Comparison of ENCODE assay signal across 8 mouse cellular contexts in the genomic region with DNA sequence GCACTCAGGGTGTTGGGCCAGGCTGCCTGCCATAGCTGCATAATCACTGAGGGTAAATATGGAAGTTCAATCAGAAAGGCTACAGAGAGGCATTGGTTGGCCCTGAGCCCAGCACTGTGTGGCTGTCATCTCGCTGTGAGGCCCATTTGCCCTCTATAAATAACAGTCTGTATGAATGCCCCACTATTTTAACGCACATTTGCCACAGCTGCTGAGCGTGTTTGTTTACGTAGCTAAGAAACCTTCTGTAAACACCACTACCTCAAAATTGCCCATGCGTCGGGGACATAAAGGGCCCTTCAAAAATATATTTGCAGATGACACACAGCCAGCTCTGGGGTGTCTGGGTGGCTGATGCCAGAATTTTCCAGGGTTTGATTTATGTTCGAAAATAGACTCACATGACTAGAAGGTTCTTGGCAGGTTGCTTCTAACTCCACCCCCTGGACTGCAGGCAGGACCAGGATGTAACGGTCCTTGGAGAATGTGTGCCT.
A peak's percentile ranks its signal among the peaks of the same experiment; 100 is the strongest.
DNase-seq lines count a peak whose midpoint lies in the region; ATAC-seq and TF ChIP-seq lines count a peak whose summit lies in the region.
"Had no signal": no experiment of that assay in that cellular context is flagged by ENCODE, and none has a peak within 500 bp of the region (broad histone marks: within the 10 kb centered on the region; RNA-seq: fewer than 3 reads in every experiment).

No protein-coding gene starts in this region.

- H3K4me3 ChIP-seq in midbrain, postnatal 0 days (ENCODE audit: low read depth, low read length): no peak overlapping the region
- no peak overlapping the region for H3K4me3 ChIP-seq in midbrain, embryonic 10.5 days
- no peak overlapping the region for H3K4me3 ChIP-seq in embryonic facial prominence, embryonic 14.5 days (ENCODE audit: low read depth, low read length)
- H3K4me3 ChIP-seq in heart, embryonic 14.5 days (ENCODE audit: control insufficient read depth in 1 of 2, insufficient read depth in 1 of 2, low read depth in 1 of 2, low read length in 2 of 2): no peak overlapping the region
- H3K4me3 ChIP-seq in liver, embryonic 11.5 days (ENCODE audit: low read depth, low read length): no peak overlapping the region
- H3K4me3 ChIP-seq: midbrain, embryonic 12.5 days had no signal

- no peak overlapping the region for H3K4me2 ChIP-seq in midbrain, postnatal 0 days (ENCODE audit: low read depth, low read length, poor library complexity, severe bottlenecking)
- no peak overlapping the region for H3K4me2 ChIP-seq in embryonic facial prominence, embryonic 14.5 days (ENCODE audit: low read depth, low read length)
- H3K4me2 ChIP-seq in heart, embryonic 14.5 days (ENCODE audit: low read length): peak overlapping the region; percentile 43; the same call in 1 of the 2 replicates
- H3K4me2 ChIP-seq in liver, embryonic 11.5 days: no peak overlapping the region
- H3K4me2 ChIP-seq: midbrain, embryonic 12.5 days had no signal

- H3K9ac ChIP-seq in midbrain, postnatal 0 days (replicated peaks; ENCODE audit: low read length, poor library complexity, severe bottlenecking): no peak overlapping the region
- H3K9ac ChIP-seq in embryonic facial prominence, embryonic 14.5 days (ENCODE audit: low read depth, low read length): no peak overlapping the region
- H3K9ac ChIP-seq in heart, embryonic 14.5 days (ENCODE audit: low read length): 0 out of 2 replicates have a peak overlapping the region, but pooled peaks have one; percentile 3
- H3K9ac ChIP-seq in liver, embryonic 11.5 days (ENCODE audit: low read depth, low read length): no peak overlapping the region
- H3K9ac ChIP-seq: midbrain, embryonic 12.5 days had no signal

- no peaks in the 10 kb centered on the region for H3K27me3 ChIP-seq in midbrain, postnatal 0 days (ENCODE audit: insufficient read depth, low read length)
- H3K27me3 ChIP-seq in midbrain, embryonic 10.5 days (ENCODE audit: low read depth, poor library complexity, severe bottlenecking): no peaks in the 10 kb centered on the region
- no peaks in the 10 kb centered on the region for H3K27me3 ChIP-seq in embryonic facial prominence, embryonic 14.5 days (replicated peaks; ENCODE audit: control insufficient read depth, insufficient read depth, low read length)
- no peaks in the 10 kb centered on the region for H3K27me3 ChIP-seq in heart, embryonic 14.5 days (ENCODE audit: control insufficient read depth, insufficient read depth, low read length)
- H3K27me3 ChIP-seq in liver, embryonic 11.5 days (replicated peaks; ENCODE audit: control insufficient read depth, insufficient read depth, low read length): no peaks in the 10 kb centered on the region
- H3K27me3 ChIP-seq: midbrain, embryonic 12.5 days had no signal

- peak; percentile 73 for DNase-seq in midbrain, postnatal 0 days (ENCODE audit: low spot score)
- no peak for DNase-seq in midbrain, embryonic 10.5 days (ENCODE audit: low spot score)
- peak; percentile 82 for DNase-seq in embryonic facial prominence, embryonic 14.5 days (ENCODE audit: low spot score)
- peak; percentile 13 for DNase-seq in lung, postnatal 14 days
- no peak for DNase-seq in spleen, postnatal 10 days (ENCODE audit: low spot score in 2 of 2)
- no peak for DNase-seq in liver, embryonic 11.5 days (ENCODE audit: low spot score)

- no peak overlapping the region for H3K27ac ChIP-seq in midbrain, postnatal 0 days (ENCODE audit: low read depth, low read length)
- no peak overlapping the region for H3K27ac ChIP-seq in midbrain, embryonic 10.5 days (replicated peaks)
- H3K27ac ChIP-seq in embryonic facial prominence, embryonic 14.5 days (replicated peaks; ENCODE audit: low read depth, low read length): peak overlapping the region; percentile 72; the same call in 1 of the 2 replicates
- peak overlapping the region; percentile 93 to 94 for H3K27ac ChIP-seq in heart, embryonic 14.5 days (replicated peaks in 1 of 2; ENCODE audit: control insufficient read depth in 1 of 2, insufficient read depth in 1 of 2, low read depth in 2 of 2, low read length in 2 of 2)
- no peak overlapping the region for H3K27ac ChIP-seq in liver, embryonic 11.5 days (ENCODE audit: low read depth, low read length)
- H3K27ac ChIP-seq: midbrain, embryonic 12.5 days had no signal

- 61% methylated on average over 8 of the region's 8 CpGs for WGBS in midbrain, postnatal 0 days
- 91% methylated on average over 8 of the region's 8 CpGs for WGBS in midbrain, embryonic 10.5 days
- 40% methylated on average over 8 of the region's 8 CpGs for WGBS in embryonic facial prominence, embryonic 14.5 days
- WGBS in heart, embryonic 14.5 days: 29% methylated on average over 8 of the region's 8 CpGs
- 71% methylated on average over 8 of the region's 8 CpGs for WGBS in liver, embryonic 11.5 days

- TF ChIP-seq CTCF in midbrain, postnatal 0 days (IDR thresholded peaks at IDR 0.05): no peak

- no peaks in the 10 kb centered on the region for H3K4me1 ChIP-seq in midbrain, postnatal 0 days (ENCODE audit: insufficient read depth, low read length)
- H3K4me1 ChIP-seq in midbrain, embryonic 10.5 days: no peaks in the 10 kb centered on the region
- peaks cover 11% of the 10 kb centered on the region for H3K4me1 ChIP-seq in embryonic facial prominence, embryonic 14.5 days (ENCODE audit: control insufficient read depth, insufficient read depth, low read length)
- peaks cover 20 to 31% of the 10 kb centered on the region in 2 experiments for H3K4me1 ChIP-seq in heart, embryonic 14.5 days (ENCODE audit: control insufficient read depth in 2 of 2, insufficient read depth in 2 of 2, low read length in 2 of 2)
- H3K4me1 ChIP-seq in liver, embryonic 11.5 days (replicated peaks; ENCODE audit: control insufficient read depth, insufficient read depth, low read length): no peaks in the 10 kb centered on the region
- H3K4me1 ChIP-seq: midbrain, embryonic 12.5 days had no signal

- H3K9me3 ChIP-seq in midbrain, postnatal 0 days (ENCODE audit: low read length): no peaks in the 10 kb centered on the region
- H3K9me3 ChIP-seq in midbrain, embryonic 10.5 days (replicated peaks): no peaks in the 10 kb centered on the region
- H3K9me3 ChIP-seq in embryonic facial prominence, embryonic 14.5 days (ENCODE audit: control insufficient read depth, low read length): 0 out of 2 replicates have a peak, but pooled peaks cover 3% of the 10 kb centered on the region
- H3K9me3 ChIP-seq in heart, embryonic 14.5 days (ENCODE audit: control insufficient read depth, low read length): 0 out of 2 replicates have a peak, but pooled peaks cover 3% of the 10 kb centered on the region
- H3K9me3 ChIP-seq in liver, embryonic 11.5 days (ENCODE audit: control insufficient read depth, low read length): no peaks in the 10 kb centered on the region
- H3K9me3 ChIP-seq: midbrain, embryonic 12.5 days had no signal

- ATAC-seq in midbrain, postnatal 0 days (ENCODE audit: low FRiP score): no peak
- ATAC-seq in embryonic facial prominence, embryonic 14.5 days (ENCODE audit: low read depth): peak; percentile 90
- ATAC-seq in heart, embryonic 14.5 days (ENCODE audit: insufficient number of reproducible peaks, insufficient read depth, low FRiP score, low read depth): peak; percentile 82
- ATAC-seq in liver, embryonic 11.5 days (replicated peaks; ENCODE audit: low FRiP score): no peak

- no peaks in the 10 kb centered on the region for H3K36me3 ChIP-seq in midbrain, postnatal 0 days (ENCODE audit: insufficient read depth, low read length)
- no peaks in the 10 kb centered on the region for H3K36me3 ChIP-seq in midbrain, embryonic 10.5 days
- no peaks in the 10 kb centered on the region for H3K36me3 ChIP-seq in embryonic facial prominence, embryonic 14.5 days (ENCODE audit: control insufficient read depth, insufficient read depth, low read length)
- H3K36me3 ChIP-seq in heart, embryonic 14.5 days (ENCODE audit: control insufficient read depth, insufficient read depth, low read length): no peaks in the 10 kb centered on the region
- no peaks in the 10 kb centered on the region for H3K36me3 ChIP-seq in liver, embryonic 11.5 days (ENCODE audit: control insufficient read depth, insufficient read depth, low read length)
- H3K36me3 ChIP-seq: midbrain, embryonic 12.5 days had no signal

Comparison
In these comparisons a context has a peak if more than half of its experiments do, and no peak if none do; other contexts are left out.
1. DNase-seq: peak in midbrain, postnatal 0 days (single experiment), embryonic facial prominence, embryonic 14.5 days (single experiment) and lung, postnatal 14 days (single experiment); none in midbrain, embryonic 10.5 days (single experiment), spleen, postnatal 10 days (0 of 2) and liver, embryonic 11.5 days (single experiment).
2. ATAC-seq: peak in embryonic facial prominence, embryonic 14.5 days (single experiment) and heart, embryonic 14.5 days (single experiment); none in midbrain, postnatal 0 days (single experiment) and liver, embryonic 11.5 days (single experiment).
3. H3K27ac ChIP-seq: peak in embryonic facial prominence, embryonic 14.5 days (single experiment) and heart, embryonic 14.5 days (2 of 2); none in midbrain, postnatal 0 days (single experiment), midbrain, embryonic 10.5 days (single experiment) and liver, embryonic 11.5 days (single experiment).